Mouse (Mus musculus) MEL (cell line): ENCODE results near the gene Hk2. TPM values are rescaled to one million over a fixed set of nuclear protein-coding genes. Genes with fewer than 3 reads are reported as not detected.

Experiments
- DNase-seq: peaks from one replicate; pipeline ENCODE4 v3.0.0; 2011; ENCODE audit warnings: low read depth, low spot score
- H3K27ac ChIP-seq: 2 replicates; pipeline ENCODE4 v1.5.1; 2012; ENCODE audit warnings: low read depth, mild to moderate bottlenecking, control low read depth, low read length, moderate library complexity; ENCODE audit not compliant: control insufficient read depth
- H3K27me3 ChIP-seq, 2 experiments: fragments of 150-350 bp in 1 of 2; sonication (generic) in 1 of 2; 2 replicates each; pipeline ENCODE4 v1.6.1; 2012; ENCODE audit warnings: low read length in 2 of 2, mild to moderate bottlenecking in 2 of 2, improper control_type of control experiment in 1 of 2, moderate library complexity in 1 of 2; ENCODE audit not compliant: insufficient read depth in 2 of 2, control insufficient read depth in 1 of 2
- H3K36me3 ChIP-seq, 2 experiments: 2 replicates each; pipeline ENCODE4 v1.6.1; 2012 to 2014; ENCODE audit warnings: low read length in 2 of 2, improper control_type of control experiment in 1 of 2, inconsistent platforms in 1 of 2, mild to moderate bottlenecking in 1 of 2; ENCODE audit not compliant: insufficient read depth in 2 of 2, control insufficient read depth in 1 of 2
- H3K4me1 ChIP-seq, 2 experiments: fragments of 150-350 bp in 1 of 2; sonication (generic) in 1 of 2; 2 replicates each; pipeline ENCODE4 v1.6.1; 2012; ENCODE audit warnings: low read length in 2 of 2, improper control_type of control experiment in 1 of 2, mild to moderate bottlenecking in 1 of 2; ENCODE audit not compliant: insufficient read depth in 2 of 2, control insufficient read depth in 1 of 2
- H3K4me3 ChIP-seq, 2 experiments: fragments of 150-350 bp in 1 of 2; sonication (generic) in 1 of 2; 2 replicates each; pipeline ENCODE4 v1.5.1; 2012; ENCODE audit warnings: low read depth in 2 of 2, low read length in 2 of 2, mild to moderate bottlenecking in 2 of 2, moderate library complexity in 2 of 2, control low read depth in 1 of 2, improper control_type of control experiment in 1 of 2; ENCODE audit not compliant: control insufficient read depth in 1 of 2, insufficient read depth in 1 of 2
- H3K79me2 ChIP-seq: 2 replicates; pipeline ENCODE4 v1.6.1; 2012; ENCODE audit warnings: mild to moderate bottlenecking, low read length, moderate library complexity; ENCODE audit not compliant: control insufficient read depth, poor library complexity, insufficient read depth
- H3K9ac ChIP-seq: 2 replicates; pipeline ENCODE4 v1.6.1; 2012; ENCODE audit warnings: low read depth, mild to moderate bottlenecking, control low read depth, low read length, moderate library complexity; ENCODE audit not compliant: control insufficient read depth, poor library complexity, severe bottlenecking
- H3K9me3 ChIP-seq: fragments of 150-350 bp; sonication (generic); replicated peaks from 2 replicates; pipeline ENCODE4 v1.6.1; 2012; ENCODE audit warnings: mild to moderate bottlenecking, low read length, improper control_type of control experiment, moderate library complexity; ENCODE audit not compliant: insufficient read depth
- BHLHE40 ChIP-seq: IDR thresholded peaks from 2 replicates; pipeline ENCODE4 v1.6.1; 2012; ENCODE audit warnings: low read depth, mild to moderate bottlenecking, inconsistent platforms, low read length, improper control_type of control experiment, borderline replicate concordance
- CHD1 ChIP-seq: IDR thresholded peaks from 2 replicates; pipeline ENCODE4 v1.6.1; 2012; ENCODE audit warnings: low read depth, mild to moderate bottlenecking, inconsistent platforms, low read length, improper control_type of control experiment
- CTCF ChIP-seq, 3 experiments: IDR thresholded peaks in 2 of 3; conservative IDR thresholded peaks in 1 of 3; 2 replicates each; pipeline ENCODE4 v1.5.1; 2011 to 2012; ENCODE audit warnings: low read length in 3 of 3, low read depth in 2 of 3, mild to moderate bottlenecking in 2 of 3, improper control_type of control experiment in 1 of 3, inconsistent platforms in 1 of 3, mixed read lengths in 1 of 3, moderate library complexity in 1 of 3; ENCODE audit not compliant: control insufficient read depth in 1 of 3, insufficient read depth in 1 of 3, poor library complexity in 1 of 3, severe bottlenecking in 1 of 3
- EP300 ChIP-seq, 2 experiments: IDR thresholded peaks; 2 replicates each; pipeline ENCODE4 v1.6.1; 2011; ENCODE audit warnings: improper control_type of control experiment in 2 of 2, low read length in 2 of 2, low read depth in 1 of 2, mild to moderate bottlenecking in 1 of 2
- GABPA ChIP-seq: IDR thresholded peaks from 2 replicates; pipeline ENCODE4 v1.6.1; 2012; ENCODE audit warnings: low read depth, mild to moderate bottlenecking, inconsistent platforms, low read length, improper control_type of control experiment, moderate library complexity
- GATA1 ChIP-seq: IDR thresholded peaks from 2 replicates; pipeline ENCODE4 v1.6.1; 2011; ENCODE audit warnings: low read depth, low read length, improper control_type of control experiment
- JUND ChIP-seq: IDR thresholded peaks from 2 replicates; pipeline ENCODE4 v1.6.1; 2011; ENCODE audit warnings: low read depth, mild to moderate bottlenecking, improper control_type of control experiment, low read length
- MAX ChIP-seq: IDR thresholded peaks from 2 replicates; pipeline ENCODE4 v1.6.1; 2011; ENCODE audit warnings: low read length, improper control_type of control experiment
- MEF2A ChIP-seq: IDR thresholded peaks from 2 replicates; pipeline ENCODE4 v1.6.1; 2014; ENCODE audit warnings: low read depth, mild to moderate bottlenecking, inconsistent platforms, low read length, improper control_type of control experiment; ENCODE audit not compliant: poor library complexity, insufficient replicate concordance, severe bottlenecking; ENCODE audit errors: extremely low read depth
- MXI1 ChIP-seq: IDR thresholded peaks from 2 replicates; pipeline ENCODE4 v1.6.1; 2011; ENCODE audit warnings: mild to moderate bottlenecking, low read depth, low read length, improper control_type of control experiment
- MYB ChIP-seq: IDR thresholded peaks from 2 replicates; pipeline ENCODE4 v1.6.1; 2011; ENCODE audit warnings: mild to moderate bottlenecking, low read depth, low read length, improper control_type of control experiment
- NRF1 ChIP-seq: IDR thresholded peaks from 2 replicates; pipeline ENCODE4 v1.6.1; 2014; ENCODE audit warnings: low read depth, mild to moderate bottlenecking, inconsistent platforms, low read length, improper control_type of control experiment, moderate library complexity; ENCODE audit not compliant: poor library complexity, insufficient read depth, severe bottlenecking
- POLR2A ChIP-seq, 2 experiments: IDR thresholded peaks; 2 replicates each; pipeline ENCODE4 v1.6.1; 2011 to 2012; ENCODE audit warnings: low read length in 2 of 2, mild to moderate bottlenecking in 2 of 2, control low read depth in 1 of 2, improper control_type of control experiment in 1 of 2, low read depth in 1 of 2, moderate library complexity in 1 of 2; ENCODE audit not compliant: control insufficient read depth in 1 of 2, insufficient read depth in 1 of 2, poor library complexity in 1 of 2
- POLR2AphosphoS2 ChIP-seq: IDR thresholded peaks from 2 replicates; pipeline ENCODE4 v1.6.1; 2011; ENCODE audit warnings: low read length, improper control_type of control experiment
- RAD21 ChIP-seq: IDR thresholded peaks from 2 replicates; pipeline ENCODE4 v1.6.1; 2011; ENCODE audit warnings: mild to moderate bottlenecking, low read depth, low read length, improper control_type of control experiment
- RCOR1 ChIP-seq: IDR thresholded peaks from 2 replicates; pipeline ENCODE4 v1.6.1; 2012; ENCODE audit warnings: low read depth, mild to moderate bottlenecking, inconsistent platforms, low read length, improper control_type of control experiment
- SIN3A ChIP-seq: IDR thresholded peaks from 2 replicates; pipeline ENCODE4 v1.6.1; 2012; ENCODE audit warnings: low read length, improper control_type of control experiment, inconsistent platforms
- SMC3 ChIP-seq: IDR thresholded peaks from 2 replicates; pipeline ENCODE4 v1.6.1; 2011; ENCODE audit warnings: low read depth, low read length, improper control_type of control experiment
- TAL1 ChIP-seq: IDR thresholded peaks from 2 replicates; pipeline ENCODE4 v1.6.1; 2012; ENCODE audit warnings: mild to moderate bottlenecking, inconsistent platforms, low read length, moderate library complexity, mixed read lengths
- TBP ChIP-seq: IDR thresholded peaks from 2 replicates; pipeline ENCODE4 v1.8.0; 2011; ENCODE audit warnings: low read depth, low read length, improper control_type of control experiment
- TCF12 ChIP-seq: IDR thresholded peaks from 2 replicates; pipeline ENCODE4 v1.6.1; 2014; ENCODE audit warnings: low read depth, mild to moderate bottlenecking, inconsistent platforms, low read length, improper control_type of control experiment, moderate library complexity
- UBTF ChIP-seq: IDR thresholded peaks from 2 replicates; pipeline ENCODE4 v1.6.1; 2012; ENCODE audit warnings: low read depth, mild to moderate bottlenecking, inconsistent platforms, low read length, improper control_type of control experiment, moderate library complexity, borderline replicate concordance; ENCODE audit not compliant: insufficient read depth
- USF1 ChIP-seq: IDR thresholded peaks from 2 replicates; pipeline ENCODE4 v1.6.1; 2014; ENCODE audit warnings: low read depth, mild to moderate bottlenecking, inconsistent platforms, low read length, improper control_type of control experiment, moderate library complexity
- ZC3H11A ChIP-seq: IDR thresholded peaks from 2 replicates; pipeline ENCODE4 v1.6.1; 2012; ENCODE audit warnings: low read depth, mild to moderate bottlenecking, inconsistent platforms, low read length, improper control_type of control experiment
- ZKSCAN1 ChIP-seq: IDR thresholded peaks from 2 replicates; pipeline ENCODE4 v1.6.1; 2012; ENCODE audit warnings: low read depth, mild to moderate bottlenecking, inconsistent platforms, low read length, improper control_type of control experiment, moderate library complexity
- ZNF384 ChIP-seq: IDR thresholded peaks from 2 replicates; pipeline ENCODE4 v1.6.1; 2012; ENCODE audit warnings: low read depth, mild to moderate bottlenecking, inconsistent platforms, low read length, improper control_type of control experiment
- polyA plus RNA-seq, 2 experiments: library from polyadenylated mRNA; stranded (reverse) in 1 of 2; unstranded in 1 of 2; fragments of >175 nt in 1 of 2; fragments of >200 nt in 1 of 2; gene quantifications; 2 replicates each; pipeline versions ENCODE4 v1.2.1 to v1.2.4; 2012; ENCODE audit warnings: low replicate concordance in 2 of 2, low read depth in 1 of 2; ENCODE audit not compliant: insufficient read length in 2 of 2, insufficient read depth in 1 of 2, missing spikeins in 1 of 2
- total RNA-seq: library from RNA; depleted of rRNA; stranded (reverse); fragments of 300-350 nt; gene quantifications from 2 replicates; pipeline ENCODE4 v1.2.3, GENCODE M21; 2012

Hk2 gene
- total and polyA plus RNA-seq, 3 experiments = 44.2 to 51.6 TPM; not detected in 1

DNA sequence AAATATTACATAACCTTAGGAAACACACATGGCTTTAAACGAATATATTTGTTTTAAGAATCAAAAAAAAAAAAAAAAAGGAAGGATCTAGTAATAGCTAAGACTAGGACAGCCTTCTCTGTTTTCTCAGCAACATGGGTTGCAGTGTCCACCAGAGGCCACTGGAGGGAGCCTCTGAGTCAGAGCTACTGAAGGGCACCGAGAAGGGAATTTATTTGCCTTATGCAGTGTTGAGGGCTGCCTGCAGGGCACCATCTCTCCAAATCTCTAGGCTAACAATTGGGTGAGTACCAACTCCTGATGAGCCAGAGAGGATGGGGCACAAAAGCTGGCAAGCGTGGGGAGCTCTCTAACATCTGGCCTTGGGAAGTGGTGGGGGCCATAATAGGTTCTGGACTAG is 60.0 kb downstream of the Hk2 start:
- peak; percentile 87 for DNase-seq
- Histone ChIP-seq H3K36me3 (peaks cover 0 to 11% of the 10 kb centered on the region in 2 experiments; a peak in 2 of 4 replicates), H3K9ac (peak overlapping the region; percentile 44), H3K9me3 (no peaks in the 10 kb centered on the region), H3K79me2 (no peaks in the 10 kb centered on the region), H3K4me1 (peaks cover 3 to 20% of the 10 kb centered on the region in 2 experiments; a peak in 3 of 4 replicates), H3K27ac (no peak overlapping the region), H3K4me3 (peak overlapping the region; percentile 17 to 72; a peak in 3 of 4 replicates), H3K27me3 (no peaks in the 10 kb centered on the region)
- TF ChIP-seq RAD21 (peak; percentile 83), MAX (no peak), NRF1 (no peak), JUND (0 out of 2 replicates have a peak, but pooled peaks have one; percentile 39), ZC3H11A (peak; percentile 83), CTCF (IDR thresholded peaks at IDR 0.05 in 2 of 3, conservative IDR thresholded peaks at IDR 0.05 in 1 of 3; ENCODE audit: control insufficient read depth in 1 of 3, insufficient read depth in 1 of 3, low read depth in 2 of 3, low read length in 3 of 3, poor library complexity in 1 of 3, severe bottlenecking in 1 of 3) (peak; percentile 91 to 98 (median 94)), SMC3 (peak; percentile 95), MXI1 (0 out of 2 replicates have a peak, but pooled peaks have one; percentile 13), TCF12 (no peak), ZNF384 (peak; percentile 80)

- DNase-seq = no peak
- H3K36me3 ChIP-seq = no peaks in the 10 kb centered on the region
- no peaks in the 10 kb centered on the region for H3K27me3 ChIP-seq
- H3K9ac ChIP-seq = no peak overlapping the region
- H3K4me1 ChIP-seq = peaks cover 0 to 5% of the 10 kb centered on the region in 2 experiments; a peak in 1 of 4 replicates
- H3K4me3 ChIP-seq = no peak overlapping the region
- H3K27ac ChIP-seq = no peak overlapping the region
- no peaks in the 10 kb centered on the region for H3K9me3 ChIP-seq
- no peak for TF ChIP-seq RCOR1
- TF ChIP-seq CHD1 = no peak
- TF ChIP-seq UBTF = no peak
- no peak for TF ChIP-seq SIN3A
- TF ChIP-seq MXI1 = no peak
- no peak for TF ChIP-seq TCF12
- no peak for TF ChIP-seq MEF2A
- TF ChIP-seq EP300 (IDR thresholded peaks at IDR 0.05; ENCODE audit: low read depth in 1 of 2, low read length in 2 of 2) = no peak
- TF ChIP-seq BHLHE40 = no peak
- TF ChIP-seq MYB = no peak
- no peak for TF ChIP-seq TBP
- TF ChIP-seq ZNF384 = no peak
- TF ChIP-seq POLR2A (IDR thresholded peaks at IDR 0.05; ENCODE audit: control insufficient read depth in 1 of 2, insufficient read depth in 1 of 2, low read depth in 1 of 2, low read length in 2 of 2, poor library complexity in 1 of 2) = no peak
- TF ChIP-seq GABPA = no peak
- no peak for TF ChIP-seq USF1
- TF ChIP-seq ZKSCAN1 = no peak
- no peak for TF ChIP-seq POLR2AphosphoS2
- TF ChIP-seq TAL1 = no peak
- no peak for TF ChIP-seq NRF1
- no peak for TF ChIP-seq GATA1
- H3K79me2 ChIP-seq = no peaks in the 10 kb centered on the region
Observed at GRCm38 (mm10) chr6:82707742-82708141, 66.5 kb downstream of the Hk2 start.
